Mouse (Mus musculus) myocyte (in vitro differentiated cells): Measurements from ENCODE around the gene Kifc3. TPM values are rescaled to one million over a fixed set of nuclear protein-coding genes. Genes with fewer than 3 reads are reported as not detected.

ENCODE experiments used
- H3K27me3 ChIP-seq: one replicate; pipeline ENCODE4 v1.6.1; 2011; ENCODE audit not compliant: control insufficient read depth, insufficient read depth, insufficient read length
- H3K36me3 ChIP-seq: one replicate; pipeline ENCODE4 v1.6.1; 2011; ENCODE audit not compliant: control insufficient read depth, insufficient read depth
- H3K4me2 ChIP-seq: one replicate; pipeline ENCODE4 v1.6.1; 2011; ENCODE audit warnings: low read depth, control low read depth
- H3K4me3 ChIP-seq: one replicate; pipeline ENCODE4 v1.5.1; 2011; ENCODE audit warnings: mild to moderate bottlenecking, control low read depth, moderate library complexity
- H3K79me2 ChIP-seq: one replicate; pipeline ENCODE4 v1.6.1; 2011; ENCODE audit not compliant: control insufficient read depth, insufficient read depth
- H3ac ChIP-seq: one replicate; pipeline ENCODE4 v1.6.1; 2011; ENCODE audit not compliant: control insufficient read depth, insufficient read length
- CEBPB ChIP-seq: IDR thresholded peaks from 2 replicates; pipeline ENCODE4 v1.6.1; 2011; ENCODE audit warnings: mild to moderate bottlenecking, moderate library complexity; ENCODE audit not compliant: poor library complexity, insufficient read depth, severe bottlenecking
- E2F4 ChIP-seq: IDR thresholded peaks from one replicate; pipeline ENCODE4 v1.6.1; 2011; ENCODE audit warnings: mild to moderate bottlenecking, control low read depth, moderate library complexity; ENCODE audit not compliant: insufficient read depth
- MAX ChIP-seq: IDR thresholded peaks from one replicate; pipeline ENCODE4 v1.6.1; 2011; ENCODE audit warnings: low read depth, mild to moderate bottlenecking, control low read depth
- MYOD1 ChIP-seq, 3 experiments: IDR thresholded peaks; one replicate each; pipeline ENCODE4 v1.6.1; 2011; ENCODE audit warnings: control low read depth in 2 of 3, low read depth in 2 of 3, mild to moderate bottlenecking in 2 of 3, moderate library complexity in 1 of 3; ENCODE audit not compliant: insufficient read length in 2 of 3, control insufficient read depth in 1 of 3
- MYOG ChIP-seq, 3 experiments: IDR thresholded peaks; one replicate each; pipeline ENCODE4 v1.6.1; 2011; ENCODE audit warnings: control low read depth in 2 of 3, low read depth in 2 of 3, mild to moderate bottlenecking in 2 of 3; ENCODE audit not compliant: insufficient read length in 2 of 3, control insufficient read depth in 1 of 3, insufficient read depth in 1 of 3
- POLR2A ChIP-seq: IDR thresholded peaks from one replicate; pipeline ENCODE4 v1.6.1; 2011; ENCODE audit warnings: low read depth, mild to moderate bottlenecking, control low read depth, moderate library complexity; ENCODE audit not compliant: insufficient read length
- POLR2AphosphoS2 ChIP-seq: IDR thresholded peaks from one replicate; pipeline ENCODE4 v1.6.1; 2011; ENCODE audit warnings: low read depth, control low read depth; ENCODE audit not compliant: insufficient read length
- REST ChIP-seq: IDR thresholded peaks from one replicate; pipeline ENCODE4 v1.6.1; 2011; ENCODE audit warnings: mild to moderate bottlenecking, control low read depth, moderate library complexity; ENCODE audit not compliant: insufficient read depth, insufficient read length
- SRF ChIP-seq: IDR thresholded peaks from one replicate; pipeline ENCODE4 v1.6.1; 2011; ENCODE audit warnings: low read depth; ENCODE audit not compliant: control insufficient read depth, insufficient read length
- TCF12 ChIP-seq: IDR thresholded peaks from one replicate; pipeline ENCODE4 v1.6.1; 2011; ENCODE audit warnings: mild to moderate bottlenecking, control low read depth; ENCODE audit not compliant: poor library complexity, insufficient read depth, severe bottlenecking
- TCF3 ChIP-seq: IDR thresholded peaks from one replicate; pipeline ENCODE4 v1.6.1; 2011; ENCODE audit warnings: low read depth, control low read depth; ENCODE audit not compliant: insufficient read length
- USF1 ChIP-seq: IDR thresholded peaks from one replicate; pipeline ENCODE4 v1.6.1; 2011; ENCODE audit warnings: low read depth, mild to moderate bottlenecking, control low read depth, moderate library complexity
- polyA plus RNA-seq: library from polyadenylated mRNA; unstranded; fragments of >200 nt; fragmentation: generic; extraction: Trizol; gene quantifications from one replicate; pipeline ENCODE4 v1.2.1, GENCODE M21; 2012; ENCODE audit warnings: missing spikeins

The Kifc3 gene
- polyA plus RNA-seq, 1 experiment: 22.6 TPM

DNA sequence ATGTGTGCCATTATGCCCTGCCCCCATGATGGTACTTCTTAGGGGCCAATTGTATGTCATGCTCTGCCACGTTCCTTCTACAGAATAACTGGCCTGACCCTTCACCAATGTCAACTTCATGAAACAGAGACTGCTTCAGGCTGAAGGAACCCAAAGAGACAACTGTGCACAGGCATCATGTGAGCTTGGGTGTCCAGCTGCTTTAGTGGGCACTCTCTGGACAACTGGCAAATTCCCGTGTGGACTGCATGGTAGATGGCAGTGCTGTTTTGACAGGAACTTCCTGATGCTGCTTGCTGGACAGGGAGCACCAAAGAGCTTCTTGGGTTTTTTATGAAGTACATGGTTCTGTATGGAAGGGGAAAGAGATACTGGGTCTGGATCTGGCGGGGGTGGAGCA is 43.3 kb downstream of the Kifc3 start:
- Histone ChIP-seq H3K4me2 (no peak overlapping the region), H3K79me2 (no peaks in the 10 kb centered on the region), H3ac (no peak overlapping the region), H3K36me3 (no peaks in the 10 kb centered on the region), H3K27me3 (no peaks in the 10 kb centered on the region), H3K4me3 (no peak overlapping the region)
- peak; percentile 97 for TF ChIP-seq TCF12
- TF ChIP-seq USF1: peak; percentile 35
- TF ChIP-seq MYOD1 (IDR thresholded peaks at IDR 0.05; ENCODE audit: control insufficient read depth in 1 of 3, insufficient read length in 2 of 3, low read depth in 2 of 3): peak; percentile 86 to 93 (median 91)
- TF ChIP-seq MYOG (IDR thresholded peaks at IDR 0.05; ENCODE audit: control insufficient read depth in 1 of 3, insufficient read depth in 1 of 3, insufficient read length in 2 of 3, low read depth in 2 of 3): peak; percentile 80 to 100 (median 97)
- TF ChIP-seq CEBPB: no peak
- TF ChIP-seq TCF3: peak; percentile 90
- no peak for TF ChIP-seq SRF

DNA sequence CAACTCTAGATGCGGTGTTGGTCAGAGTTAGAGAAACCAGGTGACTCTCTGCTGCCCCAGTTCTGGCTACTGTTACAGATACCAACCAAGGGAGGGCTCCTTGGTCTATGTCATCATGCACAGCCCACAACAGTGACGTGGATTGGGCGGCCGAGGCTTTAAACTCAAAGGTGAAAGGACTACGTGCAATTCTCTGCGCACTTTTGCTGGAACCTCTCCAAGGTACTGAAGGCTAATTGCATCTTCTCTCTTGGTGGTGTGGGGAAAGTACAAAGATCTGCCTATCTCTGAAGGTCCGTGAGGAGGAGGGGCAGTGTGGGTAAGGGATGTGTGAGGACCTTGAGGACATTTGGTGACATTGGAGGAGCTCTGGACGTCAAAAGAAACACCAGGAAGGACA is 44.0 kb downstream of the Kifc3 start:
- TF ChIP-seq MYOD1 (IDR thresholded peaks at IDR 0.05; ENCODE audit: control insufficient read depth in 1 of 3, insufficient read length in 2 of 3, low read depth in 2 of 3) (no peak), POLR2AphosphoS2 (no peak)
- H3K27me3 ChIP-seq: no peaks in the 10 kb centered on the region
- no peak overlapping the region for H3K4me3 ChIP-seq
- no peaks in the 10 kb centered on the region for H3K36me3 ChIP-seq
- no peak overlapping the region for H3K4me2 ChIP-seq
- no peak overlapping the region for H3ac ChIP-seq
- H3K79me2 ChIP-seq: no peaks in the 10 kb centered on the region

DNA sequence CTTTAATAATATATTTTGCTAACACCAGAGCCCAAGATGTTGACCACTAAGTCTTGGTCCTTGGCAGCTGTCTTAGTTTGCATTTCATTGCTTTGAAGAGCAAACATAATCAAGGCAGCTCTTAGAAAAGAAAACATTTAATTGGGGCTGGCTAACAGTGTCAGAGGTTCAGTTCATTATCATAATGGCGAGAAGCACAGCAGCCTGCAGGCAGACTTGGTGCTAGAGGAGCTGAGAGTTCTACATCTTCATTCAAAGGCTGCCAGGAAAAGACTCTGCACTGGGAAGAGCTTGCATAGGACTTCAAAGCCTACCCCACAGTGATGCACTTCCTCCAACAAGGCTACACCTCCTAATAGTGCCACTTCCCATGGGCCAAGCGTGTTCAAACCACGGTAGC is 45.5 kb downstream of the Kifc3 start:
- Histone ChIP-seq H3K27me3 (no peaks in the 10 kb centered on the region), H3K36me3 (no peaks in the 10 kb centered on the region), H3K4me2 (no peak overlapping the region), H3K4me3 (no peak overlapping the region), H3K79me2 (no peaks in the 10 kb centered on the region), H3ac (no peak overlapping the region)
- TF ChIP-seq TCF12: no peak
- no peak for TF ChIP-seq MYOD1 (IDR thresholded peaks at IDR 0.05; ENCODE audit: control insufficient read depth in 1 of 3, insufficient read length in 2 of 3, low read depth in 2 of 3)
- TF ChIP-seq REST: no peak
- no peak for TF ChIP-seq E2F4
- no peak for TF ChIP-seq MYOG (IDR thresholded peaks at IDR 0.05; ENCODE audit: control insufficient read depth in 1 of 3, insufficient read depth in 1 of 3, insufficient read length in 2 of 3, low read depth in 2 of 3)
- no peak for TF ChIP-seq POLR2AphosphoS2
- TF ChIP-seq CEBPB: no peak
- TF ChIP-seq MAX: no peak
- TF ChIP-seq POLR2A: no peak
- TF ChIP-seq SRF: no peak
- TF ChIP-seq USF1: no peak
- TF ChIP-seq TCF3: no peak

DNA sequence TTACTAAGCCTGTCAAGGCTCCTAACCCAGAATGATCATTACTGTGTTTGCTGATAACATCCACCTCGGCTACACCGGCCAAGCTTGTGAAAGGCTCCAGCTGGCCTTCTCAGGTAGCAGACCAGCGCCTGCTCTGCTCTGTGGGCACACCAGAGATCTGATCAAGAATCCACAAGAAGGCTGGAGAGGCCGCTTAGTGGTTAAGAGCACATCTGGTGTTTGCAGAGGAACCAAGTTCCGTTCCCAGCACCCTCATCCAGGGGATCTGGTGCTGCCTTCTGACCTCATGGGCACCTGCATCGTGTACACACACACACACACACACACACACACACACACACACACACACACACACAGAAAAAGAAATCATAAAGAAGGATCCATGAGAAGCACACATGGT is 46.5 kb downstream of the Kifc3 start:
- Histone ChIP-seq H3K4me3 (no peak overlapping the region), H3K36me3 (no peaks in the 10 kb centered on the region), H3K27me3 (no peaks in the 10 kb centered on the region), H3ac (no peak overlapping the region), H3K4me2 (no peak overlapping the region), H3K79me2 (no peaks in the 10 kb centered on the region)
- TF ChIP-seq SRF: no peak
- TF ChIP-seq MYOG (IDR thresholded peaks at IDR 0.05; ENCODE audit: control insufficient read depth in 1 of 3, insufficient read depth in 1 of 3, insufficient read length in 2 of 3, low read depth in 2 of 3): no peak
- TF ChIP-seq POLR2AphosphoS2: no peak
- no peak for TF ChIP-seq TCF3
- TF ChIP-seq MAX: no peak
- TF ChIP-seq TCF12: no peak
- TF ChIP-seq E2F4: no peak
- TF ChIP-seq POLR2A: no peak
- TF ChIP-seq REST: no peak
- no peak for TF ChIP-seq USF1
- no peak for TF ChIP-seq CEBPB
- no peak for TF ChIP-seq MYOD1 (IDR thresholded peaks at IDR 0.05; ENCODE audit: control insufficient read depth in 1 of 3, insufficient read length in 2 of 3, low read depth in 2 of 3)

DNA sequence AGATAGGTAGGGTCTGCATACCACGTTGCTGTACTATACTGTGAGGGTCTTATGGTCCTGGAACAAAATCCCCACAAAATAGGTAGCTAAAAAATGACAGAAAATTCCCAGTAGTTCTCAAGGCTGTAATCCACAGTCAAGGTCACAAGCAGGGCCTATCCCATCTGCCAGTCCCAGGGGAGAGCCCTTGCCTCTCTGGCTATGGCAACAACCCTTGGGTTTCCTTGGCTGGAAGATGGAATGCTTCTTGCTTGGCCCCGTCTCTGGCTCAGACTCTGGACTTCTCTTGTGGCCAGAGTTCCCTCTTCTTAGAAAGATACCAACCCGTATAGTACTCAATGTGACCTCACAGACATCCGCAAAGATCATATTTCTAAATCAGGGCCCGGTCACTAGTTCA is 47.3 kb downstream of the Kifc3 start:
- Histone ChIP-seq H3ac (no peak overlapping the region), H3K4me3 (no peak overlapping the region), H3K79me2 (no peaks in the 10 kb centered on the region), H3K36me3 (no peaks in the 10 kb centered on the region), H3K4me2 (no peak overlapping the region), H3K27me3 (no peaks in the 10 kb centered on the region)
- TF ChIP-seq TCF3 (no peak), E2F4 (no peak), MYOG (IDR thresholded peaks at IDR 0.05; ENCODE audit: control insufficient read depth in 1 of 3, insufficient read depth in 1 of 3, insufficient read length in 2 of 3, low read depth in 2 of 3) (no peak), POLR2AphosphoS2 (no peak), POLR2A (no peak), MAX (no peak), CEBPB (no peak), SRF (no peak), MYOD1 (IDR thresholded peaks at IDR 0.05; ENCODE audit: control insufficient read depth in 1 of 3, insufficient read length in 2 of 3, low read depth in 2 of 3) (no peak), TCF12 (no peak), USF1 (no peak), REST (no peak)
